Mouse (Mus musculus) stomach, postnatal 0 days (tissue): Measurements from ENCODE around the gene Pex19.

Source experiments
- CTCF ChIP-seq: IDR thresholded peaks from 2 replicates; pipeline ENCODE4 v1.5.1; 2016; ENCODE audit warnings: antibody characterized with exemption, low read depth, mild to moderate bottlenecking, moderate library complexity
- EP300 ChIP-seq: optimal IDR thresholded peaks from 2 replicates; pipeline ENCODE3; 2016; ENCODE audit warnings: antibody characterized with exemption

- TF ChIP-seq CTCF: no peak
- no peak for TF ChIP-seq EP300
Observed at GRCm38 (mm10) chr1:172160508-172160907, 34.0 kb downstream of the Pex19 start.
